Mouse (Mus musculus): ENCODE results near the gene Kat2b.

DNA sequence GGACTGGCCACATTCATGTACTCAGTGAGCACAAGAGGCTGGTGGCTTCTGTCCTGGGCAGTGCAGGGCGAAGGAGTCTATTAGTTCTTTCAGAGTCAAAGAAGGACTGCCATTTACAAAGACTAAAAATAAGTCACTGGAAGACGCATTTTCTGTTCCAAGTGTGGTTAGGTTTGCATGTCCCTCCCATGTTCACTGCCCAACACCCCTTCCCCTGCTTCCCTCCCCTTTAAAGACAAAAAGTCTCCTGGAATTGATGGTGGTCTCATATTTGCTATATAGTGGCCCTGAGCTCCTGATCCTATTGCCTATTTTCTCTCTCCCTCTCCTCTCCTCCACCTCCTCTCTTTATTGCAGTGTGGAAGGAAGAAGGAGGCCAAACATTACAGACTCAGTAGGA lies 89.3 kb downstream of the Kat2b start:
- TF ChIP-seq ZC3H11A (IDR thresholded peaks at IDR 0.05; ENCODE audit: borderline replicate concordance, low read depth, low read length) (no peak), CHD2 (IDR thresholded peaks at IDR 0.05; ENCODE audit: low read depth, low read length) (no peak)
